Mouse (Mus musculus) neural tube, embryonic 12.5 days (tissue): Measurements from ENCODE around the gene Ssrp1. TPM values are rescaled to one million over a fixed set of nuclear protein-coding genes. Genes with fewer than 3 reads are reported as not detected.

Experiments used
- ATAC-seq: fragments of 200-750 bp; cut with Nextera tagmentation; 2 replicates; pipeline ENCODE4 v1.8.0; 2017; ENCODE audit warnings: low read depth, mild to moderate bottlenecking, moderate TSS enrichment, moderate library complexity; ENCODE audit not compliant: low FRiP score
- H3K27ac ChIP-seq: fragments of 300-500 bp; sonication (generic); 2 replicates; pipeline ENCODE4 v1.5.1; 2016
- H3K27me3 ChIP-seq: fragments of 300-500 bp; sonication (generic); replicated peaks from 2 replicates; pipeline ENCODE4 v1.6.1; 2016; ENCODE audit warnings: mild to moderate bottlenecking
- H3K36me3 ChIP-seq: fragments of 300-500 bp; sonication (generic); 2 replicates; pipeline ENCODE4 v1.6.1; 2016; ENCODE audit warnings: mild to moderate bottlenecking
- H3K4me1 ChIP-seq: fragments of 300-500 bp; sonication (generic); 2 replicates; pipeline ENCODE4 v1.6.1; 2016
- H3K4me2 ChIP-seq: fragments of 300-500 bp; sonication (generic); replicated peaks from 2 replicates; pipeline ENCODE4 v1.6.1; 2016; ENCODE audit warnings: mild to moderate bottlenecking
- H3K4me3 ChIP-seq: fragments of 300-500 bp; sonication (generic); 2 replicates; pipeline ENCODE4 v1.5.1; 2016
- H3K9ac ChIP-seq: fragments of 300-500 bp; sonication (generic); 2 replicates; pipeline ENCODE4 v1.6.1; 2016; ENCODE audit warnings: mild to moderate bottlenecking
- H3K9me3 ChIP-seq: fragments of 300-500 bp; sonication (generic); 2 replicates; pipeline ENCODE4 v1.6.1; 2016; ENCODE audit warnings: mild to moderate bottlenecking
- WGBS: fragments of 180-500 bp; shearing (Covaris S2); methylation state at CpG from one replicate; pipeline ENCODE4 v1.1.7; 2016; 5-methylcytosine and 5-hydroxymethylcytosine counted together
- polyA plus RNA-seq: library from polyadenylated mRNA; unstranded; fragments of >200 nt; fragmentation: Nextera tagmentation; extraction: Ambion mirVana; gene quantifications from 2 replicates; pipeline ENCODE4 v1.2.1, GENCODE M21; 2016

Gene Ssrp1
- polyA plus RNA-seq, 1 experiment from 2014 or later = 237 TPM

DNA sequence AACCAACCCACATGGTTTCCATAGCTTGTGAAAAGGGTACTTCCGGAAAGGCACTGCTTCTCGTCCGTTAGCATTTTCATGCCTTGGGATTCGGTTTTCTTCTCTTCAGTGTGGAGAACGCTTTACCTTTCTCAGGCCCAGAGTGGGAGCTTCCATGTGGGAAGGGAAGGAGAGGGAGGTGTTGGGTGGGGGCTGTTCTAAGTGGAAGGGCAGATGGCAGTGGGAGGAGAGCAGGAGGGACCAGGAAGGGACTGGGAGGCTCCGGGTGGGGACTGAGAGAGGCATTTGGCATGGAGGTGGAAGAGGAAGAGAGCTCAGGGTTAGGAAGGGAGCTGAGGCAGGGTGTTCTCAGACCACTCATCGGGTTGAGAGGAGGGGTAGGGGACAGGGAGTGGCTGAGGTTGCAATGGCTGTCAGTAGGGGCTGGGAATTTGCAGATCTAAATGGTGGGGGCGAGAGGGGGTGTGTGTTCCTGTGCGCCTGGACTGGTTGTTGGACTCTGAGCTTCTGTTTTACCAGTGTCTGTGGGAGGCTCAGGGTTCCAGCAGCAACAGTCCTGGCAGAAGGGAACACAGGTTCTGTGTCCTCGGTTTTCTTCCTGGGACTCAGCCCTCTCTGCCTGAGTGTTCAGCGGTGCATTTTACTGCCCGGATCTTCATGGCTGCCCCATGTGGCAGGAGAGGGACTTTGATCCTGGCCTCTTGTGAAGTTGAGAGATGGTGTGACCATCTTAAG, 28.3 kb downstream of the Ssrp1 start:
- Histone ChIP-seq H3K9ac (no peak overlapping the region), H3K4me3 (no peak overlapping the region), H3K9me3 (no peaks in the 10 kb centered on the region), H3K27ac (no peak overlapping the region), H3K4me1 (peaks cover 7% of the 10 kb centered on the region), H3K27me3 (no peaks in the 10 kb centered on the region), H3K4me2 (no peak overlapping the region), H3K36me3 (peaks cover 42% of the 10 kb centered on the region)
- 85% methylated on average over 12 of the region's 12 CpGs for WGBS
- no peak for ATAC-seq

DNA sequence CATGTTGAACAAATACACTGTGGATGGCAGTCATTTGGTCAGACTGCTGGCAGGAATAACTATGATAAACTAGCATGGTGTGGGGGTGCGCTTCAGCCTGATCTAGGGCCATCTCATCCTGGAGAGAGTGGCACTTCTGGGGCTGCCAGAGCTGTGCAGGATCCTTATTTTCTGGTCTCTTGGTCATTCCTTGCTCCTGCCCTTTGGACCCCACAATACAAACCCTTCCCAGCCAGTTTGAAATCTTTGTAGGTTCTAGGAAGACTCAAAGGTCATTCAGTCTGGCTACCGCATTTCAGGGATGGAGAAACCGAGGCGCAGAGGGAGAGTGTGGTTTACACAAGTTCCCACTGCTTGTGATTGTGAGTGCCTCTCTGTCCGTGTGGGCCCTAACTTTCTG, 29.9 kb downstream of the Ssrp1 start:
- H3K27ac ChIP-seq = no peak overlapping the region
- no peak overlapping the region for H3K4me2 ChIP-seq
- H3K4me1 ChIP-seq = no peaks in the 10 kb centered on the region
- no peak overlapping the region for H3K4me3 ChIP-seq
- peaks cover 53% of the 10 kb centered on the region for H3K36me3 ChIP-seq
- H3K9ac ChIP-seq = no peak overlapping the region
- H3K27me3 ChIP-seq = no peaks in the 10 kb centered on the region
- H3K9me3 ChIP-seq = no peaks in the 10 kb centered on the region
- WGBS = 92% methylated on average over 5 of the region's 5 CpGs
- no peak for ATAC-seq

DNA sequence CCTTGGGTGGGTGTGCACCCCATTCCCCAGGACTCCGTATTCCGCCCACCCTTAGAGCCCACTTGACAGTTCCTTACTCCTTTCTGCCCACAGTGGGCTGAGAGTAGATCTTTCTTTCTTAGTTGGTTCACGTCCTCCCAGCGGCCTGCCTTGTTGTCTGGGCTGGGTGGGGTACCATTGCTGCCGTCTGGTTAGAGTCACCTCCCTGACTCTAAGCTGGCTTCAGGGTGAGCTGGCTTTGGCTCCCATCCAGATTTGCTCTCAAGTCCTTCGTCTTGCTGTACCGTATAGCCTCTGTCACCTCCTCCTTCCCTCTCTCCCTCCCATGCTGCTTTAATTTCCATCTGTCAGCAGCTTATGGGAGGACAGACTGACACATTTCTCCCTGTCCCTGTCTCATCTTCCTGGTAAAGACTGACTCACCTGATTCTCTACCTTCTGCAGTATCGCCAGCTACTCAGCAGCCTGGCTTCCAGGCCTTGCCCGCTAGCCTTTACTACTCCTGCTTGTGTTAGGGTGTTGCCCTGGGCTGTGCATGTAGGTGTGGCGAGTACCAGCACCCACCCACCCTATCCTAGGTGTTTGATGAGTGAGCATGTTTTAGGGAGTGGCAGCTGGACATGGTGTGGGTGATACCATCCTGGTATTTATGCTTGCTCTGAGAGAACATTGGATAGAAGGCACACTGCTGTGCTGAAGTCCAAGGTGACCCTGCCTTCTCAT, 31.0 kb downstream of the Ssrp1 start:
- 86% methylated on average over 10 of the region's 10 CpGs for WGBS
- Histone ChIP-seq H3K27me3 (no peaks in the 10 kb centered on the region), H3K4me1 (no peaks in the 10 kb centered on the region), H3K4me2 (no peak overlapping the region), H3K9me3 (no peaks in the 10 kb centered on the region), H3K36me3 (peaks cover 53% of the 10 kb centered on the region), H3K4me3 (no peak overlapping the region), H3K27ac (no peak overlapping the region), H3K9ac (no peak overlapping the region)
- ATAC-seq = no peak

DNA sequence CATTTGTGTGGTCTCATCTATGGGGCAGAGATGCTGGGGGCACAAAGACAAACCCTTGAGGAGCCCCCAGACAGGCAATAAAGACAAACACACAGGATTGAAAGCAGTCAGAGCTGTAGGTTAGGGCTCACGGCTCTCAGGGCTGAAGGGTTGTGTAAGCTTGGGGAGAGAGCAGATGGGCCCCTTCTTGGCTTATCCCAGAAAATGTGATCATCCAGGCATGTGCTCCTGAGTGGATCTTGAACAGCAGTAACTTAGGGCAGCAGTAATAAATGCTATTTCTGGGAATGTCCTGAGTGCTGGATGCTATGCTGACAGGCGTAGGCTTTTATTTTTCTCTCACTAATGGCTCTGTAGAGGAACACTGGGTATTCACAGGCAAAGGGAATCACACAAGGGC, 31.6 kb downstream of the Ssrp1 start:
- no peak overlapping the region for H3K4me2 ChIP-seq
- no peak overlapping the region for H3K27ac ChIP-seq
- no peak for ATAC-seq
- H3K9me3 ChIP-seq = no peaks in the 10 kb centered on the region
- no peaks in the 10 kb centered on the region for H3K4me1 ChIP-seq
- no peak overlapping the region for H3K4me3 ChIP-seq
- H3K9ac ChIP-seq = no peak overlapping the region
- H3K36me3 ChIP-seq = peaks cover 48% of the 10 kb centered on the region
- 84% methylated on average over 2 of the region's 2 CpGs for WGBS
- no peaks in the 10 kb centered on the region for H3K27me3 ChIP-seq

DNA sequence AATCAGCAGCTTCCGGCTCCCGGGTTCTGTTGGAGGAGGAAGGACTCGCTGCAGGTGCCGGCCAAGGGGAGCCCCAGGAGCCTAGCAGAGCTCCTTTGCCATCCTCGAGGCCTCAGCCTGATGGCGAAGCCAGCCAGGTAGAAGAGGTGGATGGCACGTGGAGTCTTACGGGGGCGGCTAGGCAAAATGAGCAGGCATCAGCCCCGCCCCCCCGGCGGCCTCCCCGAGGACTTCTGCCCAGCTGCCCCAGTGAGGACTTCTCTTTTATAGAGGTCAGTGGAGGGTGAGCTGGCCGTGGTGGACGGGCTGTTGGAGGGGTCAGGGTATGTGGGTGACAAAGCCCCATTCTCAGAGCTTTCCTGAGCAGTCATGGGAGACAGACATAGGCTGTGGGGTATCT, 33.1 kb downstream of the Ssrp1 start:
- WGBS = 65% methylated on average over 15 of the region's 15 CpGs
- H3K4me1 ChIP-seq = no peaks in the 10 kb centered on the region
- no peak for ATAC-seq
- no peak overlapping the region for H3K4me2 ChIP-seq
- no peak overlapping the region for H3K4me3 ChIP-seq
- no peaks in the 10 kb centered on the region for H3K27me3 ChIP-seq
- peaks cover 40% of the 10 kb centered on the region for H3K36me3 ChIP-seq
- H3K9me3 ChIP-seq = no peaks in the 10 kb centered on the region
- H3K9ac ChIP-seq = no peak overlapping the region
- H3K27ac ChIP-seq = no peak overlapping the region

DNA sequence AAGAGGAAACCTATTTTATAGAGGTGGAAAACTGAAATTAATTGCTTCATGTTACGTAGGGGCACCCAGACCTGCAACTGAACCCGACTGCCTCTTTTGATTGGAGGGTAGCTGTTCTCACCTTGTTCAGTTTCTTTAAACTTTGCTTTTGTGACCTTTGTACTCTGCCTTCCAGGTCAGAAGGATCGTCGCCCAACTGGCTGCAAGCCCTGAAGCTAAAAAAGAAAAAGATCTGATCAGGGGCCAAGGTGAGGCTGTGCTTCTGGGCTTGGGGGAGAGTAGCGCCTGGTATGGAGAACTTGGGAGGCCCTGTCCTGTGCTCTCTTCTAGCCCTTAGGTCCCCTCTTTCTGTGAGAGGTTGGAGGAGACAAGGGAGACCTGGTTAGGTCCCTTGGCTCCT, 34.9 kb downstream of the Ssrp1 start:
- H3K27ac ChIP-seq = no peak overlapping the region
- H3K4me3 ChIP-seq = no peak overlapping the region
- H3K9me3 ChIP-seq = no peaks in the 10 kb centered on the region
- no peak overlapping the region for H3K4me2 ChIP-seq
- H3K36me3 ChIP-seq = peaks cover 35% of the 10 kb centered on the region
- no peak for ATAC-seq
- no peaks in the 10 kb centered on the region for H3K4me1 ChIP-seq
- H3K27me3 ChIP-seq = no peaks in the 10 kb centered on the region
- H3K9ac ChIP-seq = no peak overlapping the region
- 91% methylated on average over 5 of the region's 5 CpGs for WGBS

DNA sequence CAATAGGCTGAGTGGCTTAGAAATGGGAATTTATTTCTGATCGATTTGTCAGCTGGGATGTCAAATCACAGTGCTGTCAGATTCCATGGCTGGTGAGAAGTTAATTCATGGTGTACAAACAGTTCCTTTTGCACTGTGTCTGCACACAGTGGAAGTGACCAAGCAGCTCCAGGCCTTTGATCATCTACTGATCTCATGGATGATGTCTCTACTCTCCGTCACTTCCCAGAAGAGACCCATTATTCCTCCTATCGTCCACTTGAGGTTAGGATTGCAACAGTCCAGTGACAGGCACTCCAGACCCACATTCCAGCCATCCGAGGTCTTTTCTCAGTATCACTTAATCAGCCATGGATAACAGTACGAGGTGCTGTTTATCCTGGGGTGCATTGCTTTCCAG, 36.7 kb downstream of the Ssrp1 start:
- H3K4me3 ChIP-seq = no peak overlapping the region
- 89% methylated on average over 5 of the region's 5 CpGs for WGBS
- H3K4me1 ChIP-seq = no peaks in the 10 kb centered on the region
- H3K4me2 ChIP-seq = no peak overlapping the region
- H3K9ac ChIP-seq = no peak overlapping the region
- ATAC-seq = no peak
- no peak overlapping the region for H3K27ac ChIP-seq
- peaks cover 35% of the 10 kb centered on the region for H3K36me3 ChIP-seq
- H3K27me3 ChIP-seq = no peaks in the 10 kb centered on the region
- H3K9me3 ChIP-seq = no peaks in the 10 kb centered on the region

DNA sequence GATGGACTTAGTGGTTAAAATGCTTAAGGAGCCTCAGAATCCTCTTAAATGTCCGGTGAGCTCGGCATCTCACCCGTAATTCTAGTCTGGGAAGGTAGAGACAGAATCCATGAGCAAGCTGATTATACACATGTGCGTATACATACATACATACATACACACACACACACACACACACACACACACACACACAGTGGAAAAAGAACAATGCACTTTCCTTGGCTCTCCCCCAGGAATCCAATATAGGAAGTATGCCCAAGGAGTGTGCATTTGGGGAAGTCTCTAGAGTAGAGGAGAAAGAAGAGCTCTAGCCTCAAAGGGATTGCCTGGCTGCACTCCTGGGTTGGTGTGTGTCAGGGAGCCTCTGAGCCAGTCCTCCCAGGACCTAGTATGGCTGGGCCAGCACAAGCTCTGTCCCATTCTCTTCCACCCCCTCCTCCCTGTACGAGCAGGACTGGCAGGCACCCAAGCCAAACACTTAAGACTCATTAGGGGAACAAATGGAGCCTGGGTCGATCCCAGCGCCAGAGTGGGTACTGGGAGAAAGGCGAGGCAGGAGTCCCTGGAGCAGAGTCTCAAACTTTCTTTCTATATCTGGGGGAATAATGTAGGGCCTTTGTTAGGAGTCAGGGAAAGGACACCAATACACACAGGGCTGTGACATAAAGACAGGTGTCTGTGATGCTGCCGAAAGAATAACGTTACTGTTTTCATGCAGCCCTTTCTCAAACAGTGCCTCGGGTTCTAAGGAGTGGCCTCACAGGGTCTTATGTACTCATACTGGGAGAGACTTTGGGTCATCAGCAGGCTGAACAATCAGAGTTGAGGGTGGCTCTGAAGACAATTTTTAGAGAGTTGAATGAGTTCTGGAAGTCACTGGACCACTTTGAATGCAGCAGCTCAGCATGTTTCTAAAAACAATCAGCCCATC, 51.9 kb downstream of the Ssrp1 start:
- WGBS = 72% methylated on average over 11 of the region's 11 CpGs
- no peak overlapping the region for H3K4me2 ChIP-seq
- H3K27ac ChIP-seq = no peak overlapping the region
- no peak for ATAC-seq
- no peaks in the 10 kb centered on the region for H3K4me1 ChIP-seq
- H3K27me3 ChIP-seq = no peaks in the 10 kb centered on the region
- no peak overlapping the region for H3K9ac ChIP-seq
- H3K4me3 ChIP-seq = no peak overlapping the region
- no peaks in the 10 kb centered on the region for H3K9me3 ChIP-seq
- H3K36me3 ChIP-seq = no peaks in the 10 kb centered on the region

DNA sequence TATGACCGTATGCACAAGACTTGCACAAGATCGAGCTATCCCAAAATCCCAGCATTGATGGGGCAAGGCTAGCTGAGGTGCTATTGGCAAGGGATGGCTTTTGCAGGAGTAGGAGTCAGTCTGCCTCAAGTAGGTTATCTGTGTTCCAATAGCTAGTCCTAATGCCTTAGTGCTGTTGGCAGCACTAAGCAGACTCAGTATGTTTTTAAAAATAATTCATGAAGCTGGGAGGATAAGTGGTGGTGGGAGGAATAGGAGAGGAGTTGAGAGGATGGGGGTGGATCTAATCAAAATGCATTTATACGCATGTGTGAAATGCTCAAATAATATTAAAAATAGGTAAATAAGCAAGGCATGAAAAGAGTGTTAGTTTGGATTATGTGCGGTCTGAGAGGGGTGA, 54.3 kb downstream of the Ssrp1 start:
- no peak overlapping the region for H3K27ac ChIP-seq
- H3K36me3 ChIP-seq = no peaks in the 10 kb centered on the region
- no peak overlapping the region for H3K9ac ChIP-seq
- no peak overlapping the region for H3K4me2 ChIP-seq
- no peaks in the 10 kb centered on the region for H3K4me1 ChIP-seq
- ATAC-seq = no peak
- no peaks in the 10 kb centered on the region for H3K9me3 ChIP-seq
- H3K4me3 ChIP-seq = no peak overlapping the region
- WGBS = 91% methylated on average over 4 of the region's 4 CpGs
- no peaks in the 10 kb centered on the region for H3K27me3 ChIP-seq

DNA sequence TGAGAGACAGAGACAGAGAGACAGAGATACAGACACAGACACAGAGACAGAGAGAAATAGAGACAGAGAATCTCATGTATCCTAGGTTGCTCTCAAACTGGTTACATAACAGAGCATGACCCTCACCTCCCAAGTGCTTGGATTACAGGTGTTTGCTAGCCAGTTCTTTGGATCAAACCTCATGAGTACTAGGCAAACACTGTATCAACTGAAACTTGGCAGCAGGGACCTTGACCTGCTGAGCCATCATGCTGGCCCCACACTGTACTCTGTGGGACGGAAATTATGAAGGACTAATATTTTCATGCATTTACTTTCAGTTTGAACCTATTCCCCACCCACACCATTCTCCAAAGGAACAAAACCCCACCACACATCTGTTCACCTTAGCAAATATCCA, 56.3 kb downstream of the Ssrp1 start:
- H3K4me2 ChIP-seq = no peak overlapping the region
- no peaks in the 10 kb centered on the region for H3K27me3 ChIP-seq
- no peaks in the 10 kb centered on the region for H3K36me3 ChIP-seq
- H3K27ac ChIP-seq = no peak overlapping the region
- H3K4me3 ChIP-seq = no peak overlapping the region
- no peaks in the 10 kb centered on the region for H3K9me3 ChIP-seq
- ATAC-seq = no peak
- no peaks in the 10 kb centered on the region for H3K4me1 ChIP-seq
- H3K9ac ChIP-seq = no peak overlapping the region
- 88% methylated on average over 1 of the region's 1 CpGs for WGBS

DNA sequence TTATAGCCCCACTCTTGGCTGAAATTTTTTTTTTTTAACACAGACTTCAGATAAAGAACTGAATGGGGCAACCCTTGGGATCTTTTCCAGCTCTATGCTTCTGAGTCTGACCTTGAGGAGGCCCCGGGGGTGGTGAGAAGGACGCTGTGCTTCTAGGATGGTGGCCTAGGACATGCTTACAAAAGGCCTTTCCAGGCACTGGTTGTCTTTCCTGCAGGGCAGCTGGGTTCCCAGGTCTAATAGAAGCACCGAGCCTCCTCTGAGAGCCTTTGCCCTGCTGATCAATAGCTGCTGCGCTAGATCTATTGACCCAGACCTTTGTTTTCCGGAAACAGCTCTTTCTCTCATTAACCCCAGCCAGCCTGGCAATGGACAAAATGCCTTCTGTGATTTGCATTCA, 58.9 kb downstream of the Ssrp1 start:
- ATAC-seq = no peak

More for the DNA sequence above, 58.9 kb downstream of the Ssrp1 start:
- Histone ChIP-seq H3K4me3 (no peak overlapping the region), H3K36me3 (no peaks in the 10 kb centered on the region), H3K9me3 (no peaks in the 10 kb centered on the region), H3K4me2 (no peak overlapping the region), H3K9ac (no peak overlapping the region), H3K27ac (no peak overlapping the region), H3K27me3 (no peaks in the 10 kb centered on the region), H3K4me1 (no peaks in the 10 kb centered on the region)
- 29% methylated on average over 5 of the region's 5 CpGs for WGBS
